Mouse (Mus musculus): ENCODE results near the gene Zfr.

- no peak for TF ChIP-seq POLR2AphosphoS5 (IDR thresholded peaks at IDR 0.05; ENCODE audit: insufficient replicate concordance, low read depth, low read length)
- no peak for TF ChIP-seq CTCF (IDR thresholded peaks at IDR 0.05; ENCODE audit: low read depth, low read length)
- no peak for TF ChIP-seq GATA1 (IDR thresholded peaks at IDR 0.05; ENCODE audit: borderline replicate concordance, low read length)
- no peak for TF ChIP-seq TAL1 (conservative IDR thresholded peaks at IDR 0.05; ENCODE audit: low read depth, low read length)
- no peak for TF ChIP-seq GATA2 (IDR thresholded peaks at IDR 0.05; ENCODE audit: borderline replicate concordance, low read depth, low read length)
Measured at GRCm38 (mm10) chr15:12113411-12113810, 4.2 kb upstream of the Zfr start.

Measured in G1E (cell line).